Mouse (Mus musculus): ENCODE results near the gene Gm5724.

Gene Gm5724

DNA sequence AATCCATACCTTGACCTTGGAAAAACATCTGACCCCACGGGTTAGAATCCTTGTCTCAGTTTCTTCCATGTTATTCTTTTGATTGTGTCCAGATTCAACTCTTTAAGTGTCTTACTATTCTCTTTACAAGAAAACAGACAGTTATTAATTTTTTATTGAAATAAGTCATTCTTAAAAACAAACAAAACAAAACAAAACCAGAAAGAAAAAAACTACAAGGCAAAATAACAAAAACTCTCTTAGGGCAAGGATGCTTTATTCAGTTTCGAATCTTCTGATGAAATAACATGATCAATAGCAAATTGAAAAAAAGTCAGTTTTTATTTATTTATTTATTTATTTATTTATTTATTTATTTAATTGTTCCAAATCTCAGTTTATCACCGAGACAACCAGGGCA, at the start of gene Gm5724:
Gene Gm5724 (minus strand): TSS at position 101 of the 400 bp plus-strand sequence.
- no peak for DNase-seq (ENCODE audit: low spot score)

DNA sequence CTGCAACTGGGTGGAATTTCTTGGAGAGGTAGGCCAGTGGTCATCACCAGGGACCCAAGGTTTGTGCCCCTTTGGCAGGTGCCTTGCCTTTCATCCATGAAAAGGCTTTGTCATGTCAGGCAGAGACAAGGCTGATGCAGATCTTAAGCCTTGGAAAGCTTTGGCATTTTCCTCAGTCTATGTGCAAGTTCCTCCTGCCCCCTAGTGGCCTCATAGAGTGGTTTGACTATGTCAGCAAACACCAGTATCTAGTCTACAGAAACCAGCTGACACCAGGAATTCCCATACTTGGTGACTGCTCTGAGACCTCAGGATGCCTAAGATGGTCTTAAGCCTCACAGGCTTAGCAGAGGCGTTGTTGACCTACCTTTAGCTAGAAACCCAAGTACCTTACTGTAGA, 24.2 kb upstream of the Gm5724 start:
- no peak for DNase-seq (ENCODE audit: low spot score)

DNA sequence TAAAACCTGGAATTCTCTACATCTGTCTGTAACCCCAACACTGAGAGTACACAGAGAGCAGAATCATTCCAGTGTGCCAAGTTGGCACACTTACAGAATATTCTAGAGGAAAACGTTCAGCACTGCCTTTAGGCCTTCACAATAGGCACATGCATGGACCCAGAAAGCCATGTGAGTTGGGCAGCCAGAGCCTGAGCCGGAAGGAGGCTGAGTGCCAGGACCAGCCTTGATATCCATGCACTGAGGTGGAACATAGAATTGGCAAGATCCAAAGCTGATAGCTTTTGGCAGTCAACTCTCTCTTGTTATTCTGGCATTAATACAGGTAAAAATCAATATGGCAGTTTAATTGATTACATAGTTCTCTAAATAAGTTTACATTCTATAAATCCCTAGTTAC, 866 bp upstream of the Gm5724 start:
- DNase-seq (ENCODE audit: low spot score), result no peak

DNA sequence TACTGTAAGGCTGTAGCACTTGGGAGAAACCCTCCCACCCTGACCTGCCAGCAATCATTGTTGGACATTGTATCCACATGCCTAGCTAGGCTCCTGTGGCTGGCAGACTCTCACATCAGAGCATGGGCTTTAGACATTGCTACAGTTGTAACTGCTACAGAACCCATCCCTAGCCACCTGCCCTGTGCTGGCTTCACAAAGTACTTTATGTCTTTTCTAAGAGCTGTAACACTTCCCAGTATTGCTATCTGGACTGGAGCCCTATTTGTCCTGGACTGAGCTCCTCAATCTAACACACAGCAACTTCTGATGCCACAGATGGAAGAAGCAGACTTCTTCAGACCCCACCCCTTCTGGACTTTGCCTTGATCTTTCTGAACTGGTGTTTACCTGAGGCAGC, 82.4 kb downstream of the Gm5724 start:
- peak; percentile 54 for DNase-seq (ENCODE audit: low spot score)

DNA sequence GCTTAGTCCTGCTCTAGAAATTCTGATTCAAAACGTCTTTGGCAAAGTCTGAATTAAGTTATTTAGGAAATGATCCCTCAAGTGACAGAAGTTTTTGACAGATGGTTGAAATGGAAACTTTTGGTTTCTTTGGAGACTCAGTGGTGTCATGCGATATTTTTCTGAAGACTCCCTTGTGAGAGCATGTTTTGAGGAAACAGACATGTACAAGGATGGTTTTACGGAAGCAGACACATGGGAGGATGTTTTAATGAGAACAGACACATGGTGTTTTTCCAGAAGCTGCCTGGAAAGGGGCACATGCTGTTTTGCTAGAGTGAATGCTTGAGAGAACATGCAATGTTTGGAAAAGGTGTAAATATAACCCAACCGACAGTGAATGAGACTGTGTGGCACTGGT, 86.6 kb downstream of the Gm5724 start:
- DNase-seq (ENCODE audit: low spot score), result no peak

Measured in testis, postnatal 14 days (tissue).